Mouse (Mus musculus) kidney, adult 2 months (tissue): ENCODE measurements around the gene Ptar1.

Source experiments
- CTCF ChIP-seq: fragments of 200-500 bp; conservative IDR thresholded peaks from 2 replicates; pipeline ENCODE4 v1.5.1; 2011; ENCODE audit warnings: low read depth, mild to moderate bottlenecking, control low read depth, low read length, moderate library complexity, mixed read lengths; ENCODE audit not compliant: insufficient read depth, insufficient read length
- POLR2A ChIP-seq: fragments of 200-500 bp; IDR thresholded peaks from one replicate; pipeline ENCODE4 v1.6.1; 2011; ENCODE audit warnings: low read depth, low read length, control low read depth

GRCm38 (mm10) chr19:23763371-23763770 is 76.1 kb downstream of the Ptar1 start:
- TF ChIP-seq CTCF (no peak), POLR2A (no peak)
